Comparison of ENCODE assay signal across 11 mouse cellular contexts in genomic region chr7:74459812-74460211, GRCm38 (mm10).
A peak's percentile ranks its signal among the peaks of the same experiment; 100 is the strongest.
DNase-seq lines count a peak whose midpoint lies in the region; ATAC-seq and TF ChIP-seq lines count a peak whose summit lies in the region.
"Had no signal": no experiment of that assay in that cellular context is flagged by ENCODE, and none has a peak within 500 bp of the region (broad histone marks: within the 10 kb centered on the region; RNA-seq: fewer than 3 reads in every experiment).

No protein-coding gene starts in this region.

- peak; percentile 19 for ATAC-seq in Patski
- ATAC-seq in intestine, embryonic 15.5 days: no peak
- no peak for ATAC-seq in stomach, postnatal 0 days (ENCODE audit: low FRiP score, low TSS enrichment)

- H3K36me3 ChIP-seq in intestine, embryonic 15.5 days: no peaks in the 10 kb centered on the region
- H3K36me3 ChIP-seq in stomach, postnatal 0 days (ENCODE audit: control insufficient read depth, insufficient read depth, low read length): no peaks in the 10 kb centered on the region
- H3K36me3 ChIP-seq: embryonic facial prominence, embryonic 10.5 days; stomach, embryonic 15.5 days had no signal

- no peaks in the 10 kb centered on the region for H3K9me3 ChIP-seq in intestine, embryonic 15.5 days
- H3K9me3 ChIP-seq in stomach, postnatal 0 days (ENCODE audit: control insufficient read depth, low read length): no peaks in the 10 kb centered on the region
- H3K9me3 ChIP-seq: embryonic facial prominence, embryonic 10.5 days; stomach, embryonic 15.5 days had no signal

- H3K27me3 ChIP-seq in Patski: no peaks in the 10 kb centered on the region
- H3K27me3 ChIP-seq in intestine, embryonic 15.5 days (replicated peaks): no peaks in the 10 kb centered on the region
- no peaks in the 10 kb centered on the region for H3K27me3 ChIP-seq in stomach, postnatal 0 days (ENCODE audit: control insufficient read depth, insufficient read depth, low read length)
- H3K27me3 ChIP-seq: stomach, embryonic 15.5 days had no signal

- 56% methylated on average over 3 of the region's 3 CpGs for WGBS in intestine, embryonic 15.5 days
- 66% methylated on average over 3 of the region's 3 CpGs for WGBS in stomach, postnatal 0 days

- in situ Hi-C loops in Patski (cut with MboI; ENCODE audit: low pct_unique_long_range_greater_than_20kb): no loop called here

- CTCF ChIA-PET in Patski (lab: Charles Lee): interaction anchor here (1.4 kb wide), 1 partner anchor 43 kb away, joined by 3 read pairs; no protein-coding TSS in a partner anchor

- no peak overlapping the region for H3K4me3 ChIP-seq in gastrocnemius, adult 2 months
- H3K4me3 ChIP-seq in intestine, embryonic 15.5 days (replicated peaks): no peak overlapping the region
- no peak overlapping the region for H3K4me3 ChIP-seq in stomach, postnatal 0 days (ENCODE audit: low read depth, low read length)
- H3K4me3 ChIP-seq: embryonic facial prominence, embryonic 10.5 days; stomach, embryonic 15.5 days had no signal

- POLR2A ChIA-PET in Patski (lab: Charles Lee): interaction anchor here (0.5 to 1.9 kb wide), 3 partner anchors 10 to 60 kb away, joined by 3 to 5 read pairs (median 3); no protein-coding TSS in a partner anchor

- H3K4me1 ChIP-seq in intestine, embryonic 15.5 days (replicated peaks): no peaks in the 10 kb centered on the region
- peaks cover 2% of the 10 kb centered on the region; the same call in 1 of the 2 replicates for H3K4me1 ChIP-seq in stomach, postnatal 0 days (replicated peaks; ENCODE audit: control insufficient read depth, insufficient read depth)

- peak overlapping the region; percentile 86 for H3K27ac ChIP-seq in gastrocnemius, adult 2 months
- H3K27ac ChIP-seq in intestine, embryonic 15.5 days: 0 out of 2 replicates have a peak overlapping the region, but pooled peaks have one; percentile 11
- no peak overlapping the region; the same call in 1 of the 2 replicates for H3K27ac ChIP-seq in stomach, postnatal 0 days (replicated peaks)
- H3K27ac ChIP-seq: embryonic facial prominence, embryonic 10.5 days had no signal

- H3K4me2 ChIP-seq in intestine, embryonic 15.5 days (replicated peaks): no peak overlapping the region
- no peak overlapping the region for H3K4me2 ChIP-seq in stomach, postnatal 0 days (replicated peaks; ENCODE audit: low read depth)
- H3K4me2 ChIP-seq: stomach, embryonic 15.5 days had no signal

- no peak for TF ChIP-seq EP300 in stomach, postnatal 0 days (optimal IDR thresholded peaks at IDR 0.05)

- H3K9ac ChIP-seq in intestine, embryonic 15.5 days: no peak overlapping the region
- H3K9ac ChIP-seq in stomach, postnatal 0 days (ENCODE audit: low read length): no peak overlapping the region
- H3K9ac ChIP-seq: stomach, embryonic 15.5 days had no signal

- intact Hi-C loops in gastrocnemius, adult 2 months (cut with DNase I): loop anchor here (5.0 kb wide), 1 partner anchor 38 kb away; no protein-coding TSS in a partner anchor
- intact Hi-C loops in gastrocnemius, postnatal 14 days (cut with DNase I; ENCODE audit: low total_unique reads): no loop called here

- no peak for DNase-seq in gastrocnemius, adult 2 months
- DNase-seq in gastrocnemius, postnatal 14 days: no peak
- DNase-seq in Patski (ENCODE audit: low read depth, low spot score): peak; percentile 34
- peak; percentile 82 for DNase-seq in lung, postnatal 36 days
- no peak for DNase-seq in c-Kit-positive CD71-positive TER-119-positive erythroid progenitor cells, embryonic 14.5 days (ENCODE audit: low spot score)
- DNase-seq in embryo, embryonic 10.5 days (ENCODE audit: low spot score): no peak
- no peak for DNase-seq in stomach, postnatal 0 days (ENCODE audit: low spot score)
- DNase-seq: B cell, adult 2 months had no signal

- TF ChIP-seq CTCF in gastrocnemius, adult 2 months (IDR thresholded peaks at IDR 0.05): no peak
- no peak for TF ChIP-seq CTCF in Patski (IDR thresholded peaks at IDR 0.05)
- no peak for TF ChIP-seq CTCF in stomach, postnatal 0 days (IDR thresholded peaks at IDR 0.05; ENCODE audit: low read depth)

Comparison
In these comparisons a context has a peak if more than half of its experiments do, and no peak if none do; other contexts are left out.
1. DNase-seq: peak in Patski (single experiment) and lung, postnatal 36 days (single experiment); none in gastrocnemius, adult 2 months (single experiment), gastrocnemius, postnatal 14 days (single experiment), c-Kit-positive CD71-positive TER-119-positive erythroid progenitor cells, embryonic 14.5 days (single experiment), embryo, embryonic 10.5 days (single experiment) and stomach, postnatal 0 days (single experiment).